Mouse (Mus musculus) forelimb bud, embryonic 11.5 days (tissue): ENCODE results near the gene Shbg.

Experiments used
- DNase-seq: peaks from one replicate; pipeline ENCODE4 v3.0.0-alpha.2; 2012; ENCODE audit warnings: low read depth, low spot score

Shbg gene

DNA sequence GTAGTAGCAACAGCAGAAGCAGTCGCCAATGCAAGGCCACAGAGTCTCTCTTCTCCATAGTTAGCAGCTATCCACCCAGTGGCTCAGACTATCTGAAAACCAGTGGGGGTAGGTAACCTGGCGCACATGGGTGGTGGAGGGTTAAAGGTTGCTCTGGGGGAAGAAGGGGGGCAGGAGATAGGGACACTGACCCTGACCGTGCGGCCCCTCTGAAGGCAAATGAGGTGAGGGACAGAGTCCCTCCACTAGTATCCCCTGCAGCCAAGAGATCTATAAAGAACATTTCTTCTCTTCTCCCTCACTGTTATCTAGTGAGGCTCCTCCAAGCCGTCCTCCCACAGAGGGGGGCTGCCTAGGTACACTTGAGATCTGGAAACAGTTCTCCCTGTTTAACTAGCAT is at the start of gene Shbg:
Gene Shbg, minus strand, starts transcription at position 101 of the 400 bp plus-strand sequence.
- no peak for DNase-seq

DNA sequence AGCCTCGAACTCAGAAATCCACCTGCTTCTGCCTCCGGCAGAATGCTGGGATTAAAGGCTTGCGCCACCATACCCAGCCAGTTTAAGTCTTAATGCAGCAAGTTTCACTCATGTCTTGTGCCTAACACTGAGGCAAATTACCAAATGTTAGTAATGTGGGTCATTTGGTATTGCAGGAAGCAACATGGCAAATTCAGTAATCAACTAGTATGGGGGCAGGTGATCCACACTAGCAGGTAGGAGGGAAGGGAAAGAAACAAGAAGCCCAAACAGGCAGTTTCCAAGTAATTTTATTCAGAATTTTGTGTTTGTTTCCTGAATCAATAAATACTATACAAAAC is 48.9 kb upstream of the Shbg start:
- DNase-seq, result no peak

DNA sequence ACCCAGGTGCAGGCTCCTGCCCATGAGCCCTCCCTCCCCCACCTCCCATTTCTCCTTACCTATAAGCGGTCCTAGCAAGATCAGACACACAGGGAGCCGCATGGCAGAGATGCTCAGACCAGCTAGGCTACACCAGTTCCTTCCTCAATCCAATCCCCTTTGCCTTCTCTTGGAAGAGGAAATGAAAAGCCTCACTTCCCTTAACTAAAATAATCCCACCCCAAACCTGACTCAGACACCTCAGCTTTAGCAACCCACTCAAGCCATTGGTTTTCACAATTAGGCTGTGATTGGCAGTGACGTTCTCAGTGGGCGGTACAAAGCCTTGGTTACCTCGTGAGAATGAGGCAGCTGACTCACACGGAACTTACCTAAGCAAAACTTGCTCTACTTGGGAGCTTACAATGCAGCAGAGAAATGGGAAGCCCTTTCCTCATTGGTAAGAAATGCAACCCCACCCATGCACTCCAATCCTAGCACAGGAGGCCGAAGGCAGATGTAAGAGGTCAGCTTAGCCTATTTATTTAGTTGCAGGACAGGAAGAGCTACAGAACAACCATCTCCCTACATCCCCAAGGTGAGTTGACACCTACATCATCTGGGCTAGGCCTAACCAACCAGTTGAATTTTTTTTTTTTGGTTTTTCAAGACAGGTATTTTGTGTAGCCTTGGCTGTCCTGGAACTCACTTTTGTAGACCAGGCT is 48.4 kb upstream of the Shbg start, which contains the start of gene Cd68:
Gene Cd68, minus strand, starts transcription at position 193 of the 704 bp plus-strand sequence.
- peak; percentile 48 for DNase-seq

DNA sequence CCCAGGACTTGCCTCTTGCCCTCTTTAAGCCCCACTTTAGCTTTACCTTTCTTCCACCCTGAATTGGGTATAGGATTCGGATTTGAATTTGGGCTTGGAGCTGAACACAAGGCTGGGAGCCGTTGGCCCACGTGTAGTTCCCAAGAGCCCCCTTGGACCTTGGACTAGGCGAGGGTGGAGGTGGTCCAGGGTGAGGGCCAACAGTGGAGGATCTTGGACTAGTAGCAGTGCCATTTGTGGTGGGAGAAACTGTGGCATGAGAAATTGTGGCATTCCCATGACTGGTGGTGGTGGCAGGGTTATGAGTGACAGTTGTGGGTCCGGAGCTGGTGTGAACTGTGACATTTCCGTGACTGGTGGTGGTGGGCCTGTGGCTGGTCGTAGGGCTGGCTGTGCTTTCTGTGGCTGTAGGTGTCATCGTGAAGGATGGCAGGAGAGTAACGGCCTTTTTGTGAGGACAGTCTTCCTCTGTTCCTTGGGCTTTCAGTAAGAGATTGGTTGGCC is 47.8 kb upstream of the Shbg start:
- no peak for DNase-seq

DNA sequence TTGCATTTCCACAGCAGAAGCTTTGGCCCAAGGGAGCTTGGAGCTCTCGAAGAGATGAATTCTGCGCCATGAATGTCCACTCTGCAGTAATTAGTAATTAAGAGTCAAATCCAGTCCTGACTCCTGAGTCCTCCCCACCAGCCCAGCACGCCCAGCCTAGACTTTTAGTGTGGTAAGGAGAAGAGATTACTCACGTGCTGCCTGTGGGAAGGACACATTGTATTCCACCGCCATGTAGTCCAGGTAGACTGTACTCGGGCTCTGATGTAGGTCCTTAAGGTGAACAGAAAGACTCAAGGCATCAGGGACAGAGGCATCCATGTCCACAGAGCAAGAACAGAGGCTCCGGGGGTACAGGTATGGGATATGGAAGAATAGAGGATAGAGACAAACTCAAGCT is 47.1 kb upstream of the Shbg start:
- no peak for DNase-seq

DNA sequence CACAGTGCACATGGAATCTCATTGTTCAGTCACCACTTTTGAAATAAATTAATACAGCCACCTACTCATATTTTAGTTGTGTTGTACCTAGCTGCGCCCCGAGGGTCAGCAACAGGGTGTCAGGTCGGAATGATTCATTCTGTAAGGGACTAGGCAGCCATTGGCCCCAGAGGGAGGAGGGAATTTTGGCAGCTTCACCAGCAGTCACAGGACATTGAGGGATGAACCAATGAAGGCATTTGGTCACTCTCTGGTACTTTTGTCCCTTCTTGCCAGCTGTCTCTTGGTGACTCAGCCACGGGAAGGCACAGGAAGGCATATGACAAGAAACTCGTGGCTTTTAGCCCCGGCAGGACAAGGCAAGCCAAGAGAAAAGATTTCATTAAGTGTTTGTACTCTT is 46.1 kb upstream of the Shbg start:
- DNase-seq, result no peak

DNA sequence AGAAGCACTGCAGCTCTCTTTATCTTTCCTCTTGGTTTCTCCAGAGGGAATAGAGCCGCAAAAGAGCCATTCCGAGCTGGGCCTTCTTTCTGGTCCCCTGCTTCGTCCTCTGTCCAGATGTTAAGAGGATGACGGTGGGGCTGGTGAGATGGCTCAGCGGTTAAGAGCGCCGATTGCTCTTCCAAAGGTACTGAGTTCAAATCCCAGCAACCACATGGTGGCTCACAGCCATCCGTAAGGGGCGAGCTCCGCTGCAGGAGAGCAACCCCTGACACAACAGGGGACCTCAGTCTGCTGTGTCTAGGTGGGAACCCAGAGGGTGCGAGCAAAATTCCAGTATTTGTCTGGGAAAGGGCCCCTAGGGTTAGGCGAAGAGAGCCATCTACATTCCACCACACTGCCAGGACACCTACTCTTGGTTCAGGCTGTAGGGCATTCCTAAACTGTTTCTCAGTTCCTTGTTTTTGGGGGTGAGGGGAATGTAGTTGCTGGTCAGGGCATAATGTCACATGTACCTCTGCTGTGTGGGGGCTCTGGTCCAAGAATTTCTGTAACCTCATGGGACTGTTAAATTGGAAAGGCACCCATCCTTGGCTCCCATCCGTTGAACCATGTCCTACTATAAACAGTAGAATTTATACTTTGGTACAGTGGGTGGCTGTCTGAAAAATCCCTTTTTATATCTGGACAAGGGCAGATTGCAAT is 45.4 kb upstream of the Shbg start:
- no peak for DNase-seq

DNA sequence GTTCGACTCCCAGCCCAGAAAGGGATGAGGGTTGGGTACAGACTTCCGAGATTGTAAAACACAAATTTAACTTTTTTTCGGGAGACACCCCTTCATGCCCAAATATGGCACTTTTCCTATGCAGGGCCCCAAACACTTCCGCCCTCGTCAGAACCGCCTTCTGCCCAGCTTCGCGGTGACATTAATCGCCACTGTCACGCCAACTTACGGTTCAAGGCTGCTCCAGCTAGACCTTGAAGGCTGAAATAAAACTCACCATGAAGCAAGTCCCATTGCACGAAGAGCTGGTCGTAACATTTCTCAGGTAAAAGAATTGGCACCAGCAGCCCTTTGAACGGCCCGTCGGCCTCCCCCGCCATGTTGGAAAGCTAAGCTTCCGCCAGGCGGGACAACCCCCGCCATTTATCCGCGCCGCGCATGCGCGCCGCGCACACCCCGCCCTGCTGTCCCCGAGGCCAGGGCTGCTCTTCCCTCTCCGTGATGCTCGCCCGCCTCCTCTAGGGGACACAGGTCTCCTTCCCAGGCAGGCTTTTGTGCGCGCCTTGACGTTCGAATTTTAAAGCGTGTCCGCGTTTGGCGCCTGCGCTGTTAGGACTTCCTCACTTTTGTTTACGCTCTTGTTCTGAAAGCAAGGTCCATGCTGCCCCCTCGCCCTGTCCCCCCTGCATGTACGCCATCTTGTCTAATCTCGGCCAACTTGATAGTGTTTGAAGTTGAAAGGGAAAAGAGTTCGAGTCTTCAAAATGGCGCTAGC is 44.7 kb upstream of the Shbg start, which contains the start of gene Mpdu1:
Gene Mpdu1, minus strand, starts transcription at position 430 of the 754 bp plus-strand sequence.
- peak; percentile 98 for DNase-seq

DNA sequence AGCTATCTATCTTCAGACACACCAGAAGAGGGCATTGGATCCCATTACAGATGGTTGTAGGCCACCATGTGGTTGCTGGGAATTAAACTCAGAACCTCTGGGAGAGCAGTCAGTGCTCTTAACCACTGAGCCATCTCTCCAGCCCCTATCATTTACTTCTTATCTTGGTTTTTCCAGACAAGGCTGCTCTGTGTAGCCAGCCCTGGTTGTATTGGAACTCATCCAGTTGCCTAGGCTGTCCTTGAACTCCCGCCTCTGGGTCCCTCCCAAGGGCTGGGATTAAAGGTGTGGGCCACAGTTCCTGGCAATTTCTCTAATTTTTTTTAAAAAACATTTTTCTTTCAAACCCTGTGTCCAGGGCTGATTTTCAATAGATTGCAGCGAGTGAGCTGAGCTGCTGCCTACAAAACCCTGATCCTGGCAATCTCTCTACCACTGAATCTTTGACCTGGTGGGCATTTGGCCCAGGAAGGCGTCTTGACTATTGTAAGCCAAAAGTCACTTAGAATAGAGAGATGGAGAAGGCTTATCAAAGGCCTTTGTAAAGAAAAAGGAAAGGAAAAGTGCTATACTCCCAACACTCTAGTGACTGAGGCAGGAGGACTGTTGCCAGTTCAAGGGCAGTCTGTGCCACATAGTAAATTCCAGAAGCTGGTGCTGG is 43.6 kb upstream of the Shbg start:
- no peak for DNase-seq

DNA sequence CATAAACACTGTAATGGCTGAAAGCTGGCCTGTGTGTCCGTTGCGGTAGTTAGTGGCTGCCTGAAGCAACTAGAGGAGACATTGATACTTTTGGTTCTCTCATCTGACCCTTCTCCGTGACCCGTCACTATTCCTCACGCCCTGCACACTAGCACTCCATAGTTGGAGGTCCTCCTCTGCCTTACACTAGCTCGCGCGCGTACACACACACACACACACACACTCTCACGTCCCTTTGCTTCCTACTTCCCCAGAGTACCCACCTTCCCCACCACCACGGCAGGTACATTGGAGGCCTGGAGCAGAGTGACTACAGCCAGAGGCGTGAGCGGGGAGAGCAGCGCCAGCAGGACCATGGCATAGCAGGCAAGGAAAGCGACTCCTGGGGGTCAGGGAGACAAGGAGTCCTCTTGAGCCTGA is 39.8 kb upstream of the Shbg start:
- no peak for DNase-seq

DNA sequence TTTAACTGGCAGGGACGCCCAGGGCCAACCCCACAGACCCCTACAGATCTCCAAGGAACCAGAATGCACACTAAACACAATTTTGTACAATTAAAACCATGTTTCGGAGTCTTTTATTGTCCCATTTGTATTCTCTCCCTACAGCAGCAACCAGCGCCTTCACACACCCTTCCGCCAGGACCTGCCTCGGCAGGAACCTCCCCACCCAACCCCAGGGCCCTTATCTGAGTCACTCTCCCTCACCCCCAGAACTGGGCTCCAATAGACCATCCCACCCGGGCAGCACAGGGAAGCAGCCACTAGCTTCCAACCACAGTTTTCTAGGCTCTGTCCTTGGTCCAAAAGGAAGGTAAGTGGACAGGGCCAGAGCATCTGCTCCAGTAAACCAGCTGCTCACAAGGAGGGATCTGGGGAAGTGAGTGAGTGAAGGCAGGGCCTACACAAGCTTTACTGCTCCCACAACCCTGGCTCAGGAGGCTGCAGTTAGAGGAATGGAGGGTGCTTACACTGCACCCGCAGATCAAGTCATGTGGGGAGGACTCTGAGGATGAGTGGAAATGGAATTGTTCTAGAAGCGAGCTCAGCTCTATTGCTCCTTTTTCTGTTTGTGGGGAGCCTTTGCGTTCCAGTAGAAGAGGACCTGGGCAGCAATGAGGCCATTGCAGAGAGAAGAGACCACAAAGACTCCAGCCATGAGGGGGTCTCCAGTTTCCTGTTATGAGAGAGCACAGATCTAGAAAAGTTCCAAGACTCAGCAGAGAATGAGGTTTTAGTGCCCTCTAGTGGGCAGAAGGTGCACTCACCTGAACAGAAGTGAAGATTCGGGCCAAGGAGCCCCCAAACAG is 39.1 kb upstream of the Shbg start:
- peak; percentile 81 for DNase-seq

DNA sequence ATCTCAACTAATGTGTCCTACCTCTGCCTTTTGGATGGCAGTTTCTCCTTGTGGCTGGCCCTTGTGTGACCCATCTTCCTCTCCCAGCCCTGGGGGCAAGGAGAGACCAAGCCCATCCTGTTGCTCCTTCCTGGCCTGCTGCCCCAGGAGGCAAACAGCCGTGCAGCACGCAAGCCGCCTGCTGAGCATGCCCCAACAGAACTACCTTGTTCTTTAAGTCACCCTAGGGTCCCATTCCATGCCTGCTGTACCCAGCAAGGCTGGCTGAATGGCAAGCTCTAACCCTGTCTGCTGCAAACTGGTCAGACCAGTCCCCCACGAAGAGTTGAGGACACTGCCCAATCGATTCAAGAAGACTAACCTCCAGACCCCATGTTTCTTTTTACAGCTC is 38.4 kb upstream of the Shbg start:
- DNase-seq, result no peak

DNA sequence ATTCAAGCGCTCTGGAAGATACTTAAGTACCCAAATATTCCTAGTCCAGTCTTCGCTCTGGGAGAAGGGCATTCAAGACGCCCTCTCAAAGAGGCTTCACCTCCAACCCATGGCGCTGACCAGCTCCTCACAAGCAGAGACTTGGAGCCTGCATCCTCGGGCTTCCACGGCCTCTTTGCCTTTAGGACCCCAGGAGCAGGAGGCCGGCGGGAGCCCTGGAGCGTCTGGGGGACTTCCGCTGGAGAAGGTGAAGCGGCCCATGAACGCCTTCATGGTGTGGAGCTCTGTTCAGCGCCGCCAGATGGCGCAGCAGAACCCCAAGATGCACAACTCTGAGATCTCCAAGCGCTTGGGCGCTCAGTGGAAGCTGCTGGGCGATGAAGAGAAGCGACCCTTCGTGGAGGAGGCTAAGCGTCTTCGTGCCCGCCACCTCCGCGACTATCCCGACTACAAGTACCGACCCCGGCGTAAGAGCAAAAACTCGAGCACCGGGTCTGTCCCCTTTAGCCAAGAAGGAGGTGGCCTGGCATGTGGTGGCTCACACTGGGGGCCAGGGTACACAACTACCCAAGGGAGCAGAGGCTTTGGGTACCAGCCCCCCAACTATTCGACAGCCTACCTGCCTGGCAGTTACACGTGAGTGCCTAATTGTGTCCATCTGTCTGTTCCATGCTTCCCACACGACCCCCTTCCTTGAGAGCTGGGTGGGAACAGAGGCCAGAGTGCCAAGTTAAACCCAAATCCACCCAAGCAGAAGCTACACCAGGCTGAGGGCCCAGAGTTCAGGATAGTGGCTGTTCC is 37.8 kb upstream of the Shbg start, which contains the start of gene Sox15:
Gene Sox15, plus strand, starts transcription at position 51 of the 801 bp plus-strand sequence.
- peak; percentile 85 for DNase-seq

DNA sequence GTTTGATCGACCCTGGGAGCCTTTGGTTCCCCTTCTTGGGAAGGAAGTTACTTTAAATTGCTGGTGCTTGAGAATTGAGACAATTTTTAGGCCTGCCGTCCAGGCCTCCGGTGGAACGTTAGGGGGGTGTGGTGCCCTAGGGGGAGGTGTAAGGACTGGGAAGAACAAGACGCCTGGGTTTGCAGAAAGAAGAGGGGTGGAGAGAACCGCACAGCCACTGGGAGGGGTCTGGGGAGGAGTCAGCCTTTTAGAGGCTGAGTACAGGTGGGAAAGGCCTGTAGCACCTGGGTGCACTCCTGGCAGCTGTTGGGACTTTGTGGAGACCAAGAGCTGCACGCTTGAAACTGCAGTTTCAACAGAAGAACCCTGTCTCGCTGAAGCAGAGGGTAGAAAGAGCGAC is 37.1 kb upstream of the Shbg start:
- DNase-seq, result no peak

DNA sequence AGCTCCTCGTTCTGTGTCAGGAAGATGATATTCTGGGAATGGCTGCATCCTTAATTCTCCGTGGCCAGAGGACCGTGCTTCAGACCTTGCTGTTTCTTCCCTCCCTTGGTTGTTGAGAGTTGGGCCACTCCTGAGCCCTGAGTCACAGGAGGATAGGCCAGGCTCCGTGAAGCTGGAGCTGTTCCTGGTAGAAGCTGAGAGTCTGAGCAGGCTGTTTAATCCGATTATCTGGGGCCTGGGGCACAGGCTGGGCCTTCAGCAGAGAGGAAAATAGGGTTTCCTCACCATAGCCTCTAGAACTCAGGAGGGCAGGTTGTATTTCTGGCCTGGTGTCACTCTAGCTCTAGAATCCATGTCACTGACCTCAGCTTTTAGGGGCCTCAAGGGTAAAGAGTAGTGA is 35.7 kb upstream of the Shbg start:
- no peak for DNase-seq

DNA sequence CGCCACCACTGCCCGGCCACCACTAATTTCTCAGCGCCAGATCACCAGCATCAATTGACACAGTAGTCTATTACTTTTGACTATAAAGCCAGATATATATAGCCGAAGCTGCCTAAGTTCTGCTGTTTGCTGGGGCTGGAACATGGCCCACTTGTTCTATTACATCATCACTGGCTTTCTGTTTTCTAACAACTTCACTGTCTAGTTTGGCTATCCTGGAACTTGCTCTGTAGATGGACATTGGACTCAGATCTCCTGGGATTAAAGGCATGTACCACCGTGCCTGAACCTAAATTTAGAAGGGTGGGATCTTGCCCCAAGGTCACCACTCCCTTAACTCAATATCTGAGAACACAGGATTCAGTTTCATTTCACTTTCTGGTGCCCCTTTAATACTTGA is 28.2 kb upstream of the Shbg start:
- DNase-seq, result no peak

DNA sequence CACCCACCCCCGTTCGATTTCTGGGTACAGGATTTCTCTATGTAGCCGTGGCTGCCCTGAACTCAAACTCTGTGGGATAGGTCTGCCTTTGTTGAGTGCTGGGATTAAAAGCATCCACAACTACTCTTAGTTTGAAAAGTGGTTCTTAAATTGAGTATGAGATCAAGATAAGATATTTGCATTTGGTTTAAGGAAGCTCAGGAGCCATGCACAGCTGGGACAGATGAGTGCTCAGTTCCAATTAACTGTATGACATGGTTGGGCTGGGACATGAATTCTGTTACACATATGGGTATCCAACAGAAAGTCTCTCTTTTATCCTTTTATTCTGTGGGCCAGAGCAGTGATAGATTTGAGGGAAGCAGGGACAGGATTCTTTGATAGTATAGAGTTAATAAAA is 17.8 kb upstream of the Shbg start:
- no peak for DNase-seq

DNA sequence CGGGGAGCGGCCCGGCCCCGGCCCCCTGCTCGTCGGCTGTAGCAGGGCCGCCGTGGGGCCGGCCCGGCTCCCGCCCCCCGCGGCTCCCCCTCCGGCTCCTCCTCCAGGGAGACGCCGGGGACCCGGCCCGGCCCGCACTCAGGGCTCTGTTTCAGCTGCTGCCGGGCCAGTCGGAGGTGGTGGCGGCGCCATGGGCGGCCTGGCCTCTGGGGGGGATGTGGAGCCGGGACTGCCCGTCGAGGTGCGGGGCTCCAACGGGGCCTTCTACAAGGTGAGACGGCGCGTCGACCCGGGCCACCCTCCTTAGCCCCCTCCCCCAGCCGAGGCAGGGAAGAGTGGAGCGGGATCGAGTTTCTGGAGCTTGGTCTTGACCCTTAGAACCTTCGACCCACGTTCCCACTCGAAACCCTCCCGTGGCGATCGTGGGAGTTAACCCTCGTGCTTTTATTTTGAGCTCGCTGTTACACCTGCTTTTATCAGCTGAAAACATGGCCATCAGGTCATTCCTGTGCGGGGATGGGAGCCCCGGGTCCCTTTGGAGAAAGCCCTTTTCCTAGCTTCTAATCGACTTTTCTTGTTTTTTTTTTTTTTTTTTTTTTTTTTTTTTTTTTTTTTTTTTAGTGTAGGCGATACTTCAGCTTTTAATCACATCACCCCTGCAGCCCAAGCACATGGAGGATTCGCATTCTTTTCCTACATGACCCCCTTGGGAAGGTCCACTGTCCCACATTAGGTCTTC is 15.6 kb upstream of the Shbg start:
- peak; percentile 36 for DNase-seq
